24 mouse cellular contexts compared by ENCODE assay signal in genomic region chr12:35755159-35755558, GRCm38 (mm10).
DNase-seq lines count a peak whose midpoint lies in the region; ATAC-seq lines count a peak whose summit lies in the region.
"Had no signal": no experiment of that assay in that cellular context is flagged by ENCODE, and none has a peak within 500 bp of the region (broad histone marks: within the 10 kb centered on the region; RNA-seq: fewer than 3 reads in every experiment).

No protein-coding gene starts in this region.

- intact Hi-C loops in heart, postnatal 10 days (cut with DNase I), result no loop called here

- ATAC-seq in activated CD4-positive, CD25-positive, alpha-beta regulatory T cell, adult 4 months, result peak; percentile 89
- ATAC-seq: forebrain, embryonic 14.5 days; hindbrain, embryonic 16.5 days; intestine, postnatal 0 days; midbrain, embryonic 13.5 days had no signal

- DNase-seq in heart, adult 11 months, result peak; percentile 82
- no peak for DNase-seq in heart, postnatal 10 days
- DNase-seq in induced T-regulatory cell, adult 2 months (ENCODE audit: low read depth), result peak; percentile 56
- DNase-seq in naive thymus-derived CD4-positive, alpha-beta T cell, adult 2 months (ENCODE audit: low read depth), result peak; percentile 4
- no peak for DNase-seq in spleen, adult 18-20 months
- DNase-seq in layer of hippocampus, adult 18-20 months (ENCODE audit: low spot score in 2 of 2), result no peak
- DNase-seq in kidney, postnatal 10 days, result no peak
- DNase-seq: adrenal gland, adult 2 months; adrenal gland, postnatal 36 days; cerebellum, adult 18-20 months; cerebellum, postnatal 14 days; gastrocnemius, postnatal 25 days; heart, adult 2 months; heart, postnatal 14 days; kidney, postnatal 36 days; lung, embryonic 14.5 days; retina, postnatal 1 day; right cerebral cortex, postnatal 14 days; thymus, postnatal 25 days had no signal

Comparison
In these comparisons a context has a peak if more than half of its experiments do, and no peak if none do; other contexts are left out.
1. DNase-seq: peak in heart, adult 11 months (single experiment), induced T-regulatory cell, adult 2 months (single experiment) and naive thymus-derived CD4-positive, alpha-beta T cell, adult 2 months (single experiment); none in heart, postnatal 10 days (0 of 2), spleen, adult 18-20 months (0 of 2), layer of hippocampus, adult 18-20 months (0 of 2) and kidney, postnatal 10 days (single experiment).